Mouse (Mus musculus): ENCODE measurements at regions not wholly inside any gene's neighbourhood (a gene's known extent, or its start where the extent isn't known, plus 50 kb on each side); places are given as distances from the start of the nearest gene placed in this dataset.
"Not testable (repeated sequence)": the region's sequence is repeated elsewhere in the genome, so short reads cannot be mapped to it uniquely, and the experiment has no call there.

- ATAC-seq (replicated peaks; ENCODE audit: low FRiP score, low TSS enrichment, poor library complexity, severe bottlenecking) = no peak
These were observed 59.9 kb upstream of the Bend4 start for GRCm38 (mm10) chr5:67487965-67488409.

GRCm38 (mm10) chr5:67490709-67491108, 62.6 kb upstream of the Bend4 start:
- not testable (repeated sequence) for ATAC-seq (replicated peaks; ENCODE audit: low FRiP score, low TSS enrichment, poor library complexity, severe bottlenecking)

- no peak for ATAC-seq (replicated peaks; ENCODE audit: low FRiP score, low TSS enrichment, poor library complexity, severe bottlenecking)
These were observed 64.8 kb upstream of the Bend4 start for GRCm38 (mm10) chr5:67492893-67493302.

- no peak for ATAC-seq (replicated peaks; ENCODE audit: low FRiP score, low TSS enrichment, poor library complexity, severe bottlenecking)
These were observed 68.6 kb upstream of the Bend4 start for GRCm38 (mm10) chr5:67496710-67497109.

GRCm38 (mm10) chr5:67520251-67520650, 87.4 kb upstream of the Shisa3 start:
- ATAC-seq (replicated peaks; ENCODE audit: low FRiP score, low TSS enrichment, poor library complexity, severe bottlenecking) = no peak

- no peak for ATAC-seq (replicated peaks; ENCODE audit: low FRiP score, low TSS enrichment, poor library complexity, severe bottlenecking)
These were observed 86.2 kb upstream of the Shisa3 start for GRCm38 (mm10) chr5:67521423-67521912.

- ATAC-seq (replicated peaks; ENCODE audit: low FRiP score, low TSS enrichment, poor library complexity, severe bottlenecking) = no peak
These were observed 77.5 kb upstream of the Shisa3 start for GRCm38 (mm10) chr5:67530149-67530548.

GRCm38 (mm10) chr5:67530957-67531356, 76.7 kb upstream of the Shisa3 start:
- ATAC-seq (replicated peaks; ENCODE audit: low FRiP score, low TSS enrichment, poor library complexity, severe bottlenecking) = peak; percentile 69

GRCm38 (mm10) chr5:67532351-67532750, 75.3 kb upstream of the Shisa3 start:
- ATAC-seq (replicated peaks; ENCODE audit: low FRiP score, low TSS enrichment, poor library complexity, severe bottlenecking) = peak; percentile 93

- ATAC-seq (replicated peaks; ENCODE audit: low FRiP score, low TSS enrichment, poor library complexity, severe bottlenecking) = no peak
These were observed 74.9 kb upstream of the Shisa3 start for GRCm38 (mm10) chr5:67532756-67533255.

GRCm38 (mm10) chr5:67534056-67534455, 73.6 kb upstream of the Shisa3 start:
- no peak for ATAC-seq (replicated peaks; ENCODE audit: low FRiP score, low TSS enrichment, poor library complexity, severe bottlenecking)

- no peak for ATAC-seq (replicated peaks; ENCODE audit: low FRiP score, low TSS enrichment, poor library complexity, severe bottlenecking)
These were observed 69.7 kb upstream of the Shisa3 start for GRCm38 (mm10) chr5:67537990-67538389.

GRCm38 (mm10) chr5:67539591-67540238, 68.0 kb upstream of the Shisa3 start:
- ATAC-seq (replicated peaks; ENCODE audit: low FRiP score, low TSS enrichment, poor library complexity, severe bottlenecking) = no peak

- no peak for ATAC-seq (replicated peaks; ENCODE audit: low FRiP score, low TSS enrichment, poor library complexity, severe bottlenecking)
These were observed 65.8 kb upstream of the Shisa3 start for GRCm38 (mm10) chr5:67541867-67542266.

- ATAC-seq (replicated peaks; ENCODE audit: low FRiP score, low TSS enrichment, poor library complexity, severe bottlenecking) = no peak
These were observed 63.6 kb upstream of the Shisa3 start for GRCm38 (mm10) chr5:67544028-67544589.

- no peak for ATAC-seq (replicated peaks; ENCODE audit: low FRiP score, low TSS enrichment, poor library complexity, severe bottlenecking)
These were observed 57.4 kb upstream of the Shisa3 start for GRCm38 (mm10) chr5:67550257-67550656.

GRCm38 (mm10) chr5:67551668-67552390, 55.9 kb upstream of the Shisa3 start:
- no peak for ATAC-seq (replicated peaks; ENCODE audit: low FRiP score, low TSS enrichment, poor library complexity, severe bottlenecking)

- ATAC-seq (replicated peaks; ENCODE audit: low FRiP score, low TSS enrichment, poor library complexity, severe bottlenecking) = no peak
These were observed 54.8 kb upstream of the Shisa3 start for GRCm38 (mm10) chr5:67552865-67553264.
